Mouse (Mus musculus) gastrocnemius, adult 2 months (tissue): ENCODE measurements around the gene Cnih3. TPM values are rescaled to one million over a fixed set of nuclear protein-coding genes. Genes with fewer than 3 reads are reported as not detected.

ENCODE experiments used
- DNase-seq: peaks from one replicate; pipeline ENCODE4 v3.0.0; 2022
- H3K27ac ChIP-seq: fragments of 200-600 bp; 2 replicates; pipeline ENCODE4 v1.8.1; 2022; ENCODE audit warnings: mild to moderate bottlenecking
- H3K4me3 ChIP-seq: fragments of 200-600 bp; 2 replicates; pipeline ENCODE4 v1.8.1; 2022; ENCODE audit warnings: mild to moderate bottlenecking, moderate library complexity
- CTCF ChIP-seq: fragments of 200-600 bp; IDR thresholded peaks from 2 replicates; pipeline ENCODE4 v1.8.1; 2022; ENCODE audit warnings: antibody characterized with exemption, mild to moderate bottlenecking, moderate library complexity
- intact Hi-C: fragments of 180-260 bp; cut with DNase I; formaldehyde crosslinking; loops from one replicate; pipeline ENCODE4 v1.15.1; 2025
- total RNA-seq, 2 experiments: library from RNA; stranded (reverse); gene quantifications; 2 replicates each; pipeline ENCODE4 v1.2.3; 2021

Gene Cnih3
- total RNA-seq, 2 experiments from 2014 or later: not detected

DNA sequence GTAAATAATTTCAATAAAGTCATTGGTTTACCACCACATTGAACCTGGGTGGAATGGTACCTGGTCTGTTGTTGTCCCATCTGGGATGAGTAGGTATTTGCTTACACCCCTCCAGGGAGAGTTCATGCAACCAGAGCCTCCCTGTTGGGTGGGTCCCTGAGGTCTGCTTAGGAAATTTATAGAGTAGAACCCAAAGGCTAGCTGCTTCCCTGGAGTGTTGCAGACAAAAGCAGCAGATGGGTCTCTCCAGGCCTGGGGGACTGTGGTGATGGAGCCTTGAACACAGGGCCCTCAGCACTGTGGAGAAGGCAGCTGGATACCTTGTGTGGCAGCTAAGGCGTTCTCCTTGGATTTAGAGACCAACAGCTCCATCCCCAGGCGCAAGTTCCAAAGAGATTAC, 40.1 kb downstream of the Cnih3 start:
- H3K27ac ChIP-seq: no peak overlapping the region
- H3K4me3 ChIP-seq: no peak overlapping the region
- no peak for DNase-seq
- TF ChIP-seq CTCF: no peak
- intact Hi-C loops: no loop called here

DNA sequence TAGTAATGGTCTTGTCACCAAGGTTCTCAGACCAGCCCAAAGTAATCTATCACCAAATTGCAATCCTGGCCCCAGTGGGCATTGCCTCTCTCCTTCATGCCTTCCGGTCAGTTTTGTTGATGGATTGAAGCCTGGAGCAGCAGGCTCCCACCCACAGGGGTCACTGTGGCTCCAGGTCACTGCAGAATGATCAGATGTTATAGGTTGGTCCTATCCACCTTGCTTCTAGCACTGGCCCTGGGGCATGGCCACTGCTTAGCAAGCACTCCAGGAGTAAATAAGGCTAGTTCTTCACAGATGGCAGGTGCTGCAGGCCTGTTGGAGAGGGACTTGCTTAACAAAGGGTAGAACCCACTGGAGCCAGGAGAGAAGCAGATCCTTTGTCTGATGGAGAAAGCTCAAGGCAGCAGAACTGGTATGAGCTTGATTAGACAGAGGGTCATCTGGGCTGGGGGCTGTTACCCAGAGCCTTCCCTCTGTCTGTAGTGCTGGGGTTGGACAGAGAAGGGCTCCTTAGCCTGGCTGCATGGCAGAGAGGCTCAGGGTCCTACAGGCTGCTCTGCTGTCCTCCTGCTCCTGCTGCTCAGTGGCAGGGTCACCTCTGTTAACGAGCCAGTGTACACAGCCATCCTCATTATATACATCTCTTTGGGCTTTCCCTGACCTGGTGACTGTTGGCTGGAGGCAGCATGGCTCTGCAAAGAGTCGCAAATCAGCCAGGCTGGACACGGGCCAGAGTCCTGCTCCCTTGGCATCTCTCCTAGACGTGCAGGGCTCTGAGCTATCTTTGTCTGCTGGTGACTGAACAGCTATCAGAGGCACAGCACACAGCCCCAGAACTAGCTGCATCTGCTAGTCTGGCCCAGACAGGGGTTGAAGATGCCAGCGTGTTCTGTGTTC, 41.1 kb downstream of the Cnih3 start:
- no peak overlapping the region for H3K27ac ChIP-seq
- peak; percentile 83 for DNase-seq
- intact Hi-C loops: no loop called here

DNA sequence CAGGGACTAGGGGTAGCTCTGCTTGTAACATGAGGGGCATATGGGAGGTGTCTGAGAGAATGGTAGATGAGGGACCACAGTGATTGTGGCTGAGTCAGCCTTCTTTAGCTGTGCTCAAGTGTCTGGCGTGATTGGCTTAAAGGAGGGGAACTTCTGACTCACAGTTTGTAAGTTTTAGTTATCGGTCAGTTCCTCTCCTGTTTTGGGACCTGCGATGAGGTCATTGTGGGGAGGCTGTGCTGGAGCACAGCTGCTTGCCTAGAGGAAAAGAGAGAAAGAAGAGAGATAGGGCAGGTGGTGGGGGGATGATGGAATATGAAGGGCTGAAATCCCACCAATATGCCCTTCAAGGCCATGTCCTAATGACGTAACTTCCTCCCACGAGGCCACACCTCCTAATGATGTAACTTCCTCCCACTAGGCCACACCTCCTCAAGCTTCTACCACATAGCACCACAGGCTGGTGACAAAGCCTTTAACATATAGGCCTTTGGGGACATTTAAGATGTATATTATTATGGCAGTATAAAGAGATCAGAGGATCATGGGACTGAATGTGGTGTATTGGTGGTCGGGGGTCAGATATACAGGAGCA, 42.9 kb downstream of the Cnih3 start:
- DNase-seq: no peak
- Histone ChIP-seq H3K4me3 (no peak overlapping the region), H3K27ac (no peak overlapping the region)
- intact Hi-C loops: no loop called here
- TF ChIP-seq CTCF: no peak

More for the DNA sequence above, 41.1 kb downstream of the Cnih3 start:
- TF ChIP-seq CTCF: peak; percentile 34
- no peak overlapping the region for H3K4me3 ChIP-seq

DNA sequence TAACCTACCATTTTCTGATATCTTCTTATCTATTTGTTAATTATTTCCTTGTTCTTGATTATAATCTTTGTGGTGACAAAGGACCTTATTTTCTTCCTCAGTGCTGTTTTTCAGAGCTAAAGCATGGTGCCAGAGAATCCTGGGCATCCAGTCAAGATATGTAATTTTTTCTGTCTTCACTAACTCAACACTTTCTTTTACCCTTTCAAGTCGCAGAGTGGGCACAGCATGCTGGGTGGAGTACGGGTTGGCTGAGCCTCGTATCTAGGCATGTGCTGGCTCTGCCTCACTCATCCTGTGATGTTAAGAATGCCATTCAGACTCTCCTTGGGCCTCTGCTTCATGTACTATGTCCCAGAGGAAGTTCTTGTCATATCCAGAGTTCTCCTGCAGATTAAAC, 46.8 kb downstream of the Cnih3 start:
- intact Hi-C loops: no loop called here
- no peak for TF ChIP-seq CTCF
- H3K27ac ChIP-seq: no peak overlapping the region
- DNase-seq: no peak
- no peak overlapping the region for H3K4me3 ChIP-seq

DNA sequence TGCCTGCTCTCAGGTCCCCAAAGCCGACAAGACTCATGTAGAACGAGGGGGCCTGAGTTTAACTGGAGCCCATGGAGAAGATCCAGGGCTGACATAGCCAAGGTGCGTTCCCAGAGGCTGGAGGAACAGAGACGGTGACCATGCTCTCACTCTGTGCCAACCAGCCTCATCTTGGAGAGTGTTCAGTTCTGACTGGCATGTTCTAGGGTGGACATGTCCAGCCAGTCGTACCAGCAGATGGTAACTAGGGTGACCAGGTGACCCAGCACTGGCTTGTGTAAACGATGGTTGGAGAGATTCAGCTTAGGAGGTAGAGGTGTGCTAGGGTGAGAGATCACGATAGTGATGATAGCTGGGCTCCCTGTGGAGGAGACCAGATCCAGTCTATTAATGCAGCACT, 50.6 kb downstream of the Cnih3 start:
- DNase-seq: no peak
- no peak for TF ChIP-seq CTCF
- Histone ChIP-seq H3K4me3 (no peak overlapping the region), H3K27ac (no peak overlapping the region)
- intact Hi-C loops: no loop called here

DNA sequence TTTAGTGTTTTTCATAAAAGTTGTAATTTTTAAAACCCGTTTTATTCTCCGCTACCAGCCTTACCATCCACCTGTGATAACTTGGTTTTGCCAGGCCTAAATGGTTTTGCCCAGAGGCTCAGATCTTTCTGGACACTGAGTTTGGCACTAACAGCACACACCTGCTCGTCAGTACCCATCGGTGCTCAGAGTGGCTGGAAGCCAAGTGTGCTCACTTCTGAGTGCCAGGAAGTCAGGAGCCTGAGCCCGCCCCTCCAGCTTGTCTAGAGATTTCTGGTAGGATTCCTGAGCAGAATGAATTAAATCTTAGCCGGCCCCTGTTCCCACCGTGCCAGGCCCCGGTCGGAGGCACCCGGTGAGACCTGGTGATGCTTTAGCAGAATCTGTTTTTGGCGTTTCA, 54.9 kb downstream of the Cnih3 start:
- no peak for TF ChIP-seq CTCF
- Histone ChIP-seq H3K27ac (no peak overlapping the region), H3K4me3 (no peak overlapping the region)

DNA sequence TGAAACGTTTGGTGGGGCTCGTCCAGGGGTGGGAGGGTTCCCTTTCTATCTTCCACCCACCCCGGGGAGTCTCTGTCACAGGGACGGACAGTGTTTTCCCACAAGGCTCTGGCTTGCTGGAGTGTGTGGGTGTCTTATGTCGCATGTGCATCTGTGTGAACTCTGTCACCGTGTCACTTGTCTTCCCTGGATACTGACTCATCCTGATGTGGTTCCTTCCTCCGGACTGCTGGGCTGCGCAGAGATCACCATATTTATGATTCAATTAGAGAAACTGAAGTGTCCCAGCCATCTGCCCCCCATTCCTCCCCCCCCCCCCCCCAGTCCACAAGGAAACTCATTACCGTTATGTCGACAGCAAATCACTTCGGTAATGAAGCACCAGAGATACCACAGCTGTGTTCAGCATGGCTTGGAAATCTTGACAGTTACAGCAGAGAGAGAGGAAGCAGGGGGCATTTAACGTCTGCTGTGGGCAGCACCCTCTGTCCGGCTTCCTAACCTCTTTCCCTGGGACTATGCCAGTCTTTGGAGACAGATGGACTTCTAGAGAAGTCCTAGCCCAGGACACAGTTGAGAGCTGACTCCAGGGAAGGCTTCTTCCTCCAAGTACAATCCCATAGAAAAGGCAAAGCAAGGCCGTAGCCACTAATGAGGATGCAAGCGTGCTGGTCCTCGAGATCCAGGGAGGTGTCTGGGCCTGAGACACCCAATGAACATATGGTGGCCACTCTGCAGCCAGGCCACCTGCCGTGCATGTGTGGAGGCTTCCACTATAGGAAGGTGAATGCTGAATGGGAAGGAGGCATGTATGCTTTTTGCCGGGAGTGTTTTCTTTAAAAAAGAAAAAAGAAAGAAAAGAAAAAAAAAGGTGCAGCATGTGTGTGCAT, 55.9 kb downstream of the Cnih3 start:
- no peak for TF ChIP-seq CTCF
- Histone ChIP-seq H3K4me3 (no peak overlapping the region), H3K27ac (no peak overlapping the region)
- DNase-seq: no peak
- intact Hi-C loops: no loop called here

More for the DNA sequence above, 54.9 kb downstream of the Cnih3 start:
- DNase-seq: no peak
- intact Hi-C loops: no loop called here

DNA sequence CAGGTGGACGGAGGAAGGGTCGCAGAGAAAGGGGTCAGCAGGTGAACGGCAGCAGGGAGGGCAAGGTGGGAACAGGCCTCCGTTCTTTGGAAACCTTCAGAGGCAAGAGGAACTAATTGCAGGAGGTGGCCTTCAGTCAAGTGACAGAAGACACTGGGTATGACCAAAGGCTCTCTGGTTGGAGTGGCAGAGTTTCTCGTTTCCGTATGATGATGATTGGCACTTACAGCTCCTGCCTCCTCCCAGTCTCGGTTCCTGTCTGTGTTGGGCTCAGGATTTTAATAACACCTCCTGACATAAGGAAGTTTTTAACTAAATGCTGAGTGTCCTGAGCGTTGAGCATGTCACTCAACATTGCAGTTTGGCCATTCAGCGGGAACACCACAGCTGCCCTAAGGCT, 57.3 kb downstream of the Cnih3 start:
- intact Hi-C loops: no loop called here
- no peak overlapping the region for H3K4me3 ChIP-seq
- DNase-seq: no peak
- no peak for TF ChIP-seq CTCF
- no peak overlapping the region for H3K27ac ChIP-seq

DNA sequence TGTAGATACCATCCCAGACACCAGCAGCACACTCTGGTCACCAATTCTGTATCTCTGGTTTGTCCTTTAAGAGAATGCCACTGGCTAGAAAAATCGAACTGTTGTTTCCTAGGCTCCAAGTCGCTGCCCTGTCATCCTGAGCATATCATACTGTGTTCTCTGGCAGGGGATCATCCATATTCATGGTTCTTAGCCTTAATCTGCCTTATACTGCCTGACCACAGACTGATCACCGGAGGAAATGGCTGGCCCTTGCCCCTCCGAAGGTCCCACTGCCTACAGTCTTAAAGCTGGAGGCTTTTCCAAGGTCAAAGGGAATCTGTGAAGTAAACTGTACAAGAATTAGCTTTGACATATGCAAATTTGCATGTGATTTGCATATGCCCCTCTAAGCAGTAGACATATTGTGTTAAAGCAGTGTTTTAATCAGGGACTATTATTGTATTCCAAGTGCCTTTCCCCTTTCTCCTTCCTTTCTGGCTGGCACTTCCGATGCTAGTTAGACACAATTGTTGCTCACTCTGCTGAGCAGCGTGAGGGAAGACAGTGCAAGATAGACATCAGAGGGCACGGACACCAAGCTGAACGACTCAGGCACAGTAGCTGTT, 58.3 kb downstream of the Cnih3 start:
- Histone ChIP-seq H3K4me3 (no peak overlapping the region), H3K27ac (no peak overlapping the region)
- intact Hi-C loops: no loop called here
- TF ChIP-seq CTCF: no peak
- DNase-seq: no peak

DNA sequence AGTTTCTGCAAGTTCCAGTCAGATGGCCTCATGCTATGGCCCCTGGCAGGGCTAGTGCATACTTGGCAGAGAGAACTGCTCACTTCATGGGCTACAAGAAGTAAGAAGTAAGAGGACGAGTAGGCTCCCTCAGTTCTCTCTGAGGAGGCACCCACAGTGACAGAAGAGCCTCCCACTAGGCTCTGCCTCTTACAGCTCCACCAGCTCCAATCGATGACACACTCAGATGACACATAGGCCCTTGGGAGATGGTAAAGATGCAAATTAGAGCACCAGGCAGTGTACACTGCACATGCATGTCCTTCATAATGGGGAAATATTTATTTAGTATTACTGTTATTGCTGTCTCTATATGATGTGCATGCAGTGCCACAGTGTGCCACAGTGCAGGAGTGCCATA, 62.6 kb downstream of the Cnih3 start:
- no peak overlapping the region for H3K27ac ChIP-seq
- H3K4me3 ChIP-seq: no peak overlapping the region
- no peak for TF ChIP-seq CTCF
- intact Hi-C loops: no loop called here
- DNase-seq: no peak

DNA sequence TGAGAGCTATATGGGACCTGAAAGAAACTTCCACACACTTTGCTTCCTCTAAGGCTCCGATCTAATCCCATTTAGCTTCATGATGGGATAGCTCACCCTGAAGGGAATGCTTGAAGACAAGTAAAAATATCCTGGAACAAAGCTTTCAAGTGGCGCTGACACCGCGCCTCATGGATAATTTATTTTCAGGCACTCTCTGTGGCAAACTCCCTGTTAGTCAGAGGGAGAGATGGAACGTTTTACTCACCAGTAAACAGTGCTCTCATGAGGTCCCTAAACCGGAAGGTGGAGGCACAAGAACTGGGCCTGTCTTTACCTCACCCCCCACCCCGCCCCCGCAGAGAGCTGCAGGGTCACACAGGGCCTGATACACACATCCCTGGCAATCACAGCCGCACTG, 64.4 kb downstream of the Cnih3 start:
- Histone ChIP-seq H3K4me3 (no peak overlapping the region), H3K27ac (no peak overlapping the region)
- no peak for TF ChIP-seq CTCF
- intact Hi-C loops: no loop called here
- DNase-seq: no peak

DNA sequence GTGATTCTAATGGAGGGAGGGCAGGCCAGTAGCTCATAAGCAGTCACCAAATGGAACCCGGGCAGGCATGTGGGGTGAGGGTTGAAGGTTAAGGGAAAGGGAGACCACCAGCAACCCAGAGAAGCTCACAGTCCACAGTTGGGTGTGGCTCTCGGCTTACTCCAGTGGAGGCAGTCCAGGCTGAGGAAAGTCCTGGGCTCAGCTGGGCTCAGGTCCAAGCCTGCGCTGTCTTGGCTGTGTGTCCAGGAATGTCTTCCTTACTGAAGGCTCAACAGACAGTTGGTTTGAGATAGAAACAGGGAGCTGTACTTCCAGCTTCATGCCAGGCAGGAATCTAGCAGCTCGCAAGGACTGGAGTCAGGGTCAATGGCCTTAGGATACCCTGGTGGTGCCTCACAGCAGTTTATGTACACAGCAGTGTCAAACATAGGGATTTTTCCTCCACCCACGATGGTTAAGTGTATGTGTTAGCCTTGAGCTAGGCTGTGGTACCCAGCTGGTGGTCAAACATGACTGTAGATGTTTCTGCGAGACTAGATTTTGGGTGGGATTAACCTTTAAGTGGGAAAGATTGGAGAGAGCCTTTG, 65.6 kb downstream of the Cnih3 start:
- intact Hi-C loops: no loop called here
- H3K27ac ChIP-seq: no peak overlapping the region
- DNase-seq: peak; percentile 74
- TF ChIP-seq CTCF: no peak
- H3K4me3 ChIP-seq: no peak overlapping the region
